Comparison of ENCODE assay signal across 7 mouse cellular contexts in the genomic region with DNA sequence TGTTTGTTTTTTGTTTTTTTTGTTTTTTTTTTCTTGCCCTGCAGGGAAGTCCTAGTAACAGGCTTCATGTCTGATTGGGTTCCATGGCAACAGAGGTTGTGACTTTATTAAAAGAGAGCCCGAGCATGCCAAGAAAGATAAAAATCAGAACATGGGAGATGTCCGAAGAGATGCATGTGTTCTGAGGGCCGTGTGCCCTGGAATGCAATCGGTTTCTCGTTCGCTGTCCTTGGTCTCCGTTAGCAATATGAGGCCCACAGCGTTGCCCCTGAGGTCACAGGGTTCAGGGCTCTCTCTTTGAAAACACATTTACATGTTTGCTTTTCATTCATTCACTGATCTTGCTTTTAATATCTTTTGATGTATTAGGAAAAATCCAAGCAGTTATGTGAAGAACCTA.
DNase-seq lines count a peak whose midpoint lies in the region; ATAC-seq and TF ChIP-seq lines count a peak whose summit lies in the region.

No protein-coding gene starts in this region.

- TF ChIP-seq CTCF in liver, adult 2 months (IDR thresholded peaks at IDR 0.05; ENCODE audit: low read depth, low read length), result no peak
- TF ChIP-seq CTCF in embryonic fibroblast, embryonic 13.5 days (IDR thresholded peaks at IDR 0.05; ENCODE audit: borderline replicate concordance, insufficient read depth, low read length), result no peak

- ATAC-seq in limb, embryonic 14.5 days (ENCODE audit: low FRiP score, low read depth), result no peak
- ATAC-seq in stomach, embryonic 14.5 days (ENCODE audit: insufficient number of reproducible peaks, insufficient read depth, low FRiP score, low read depth), result no peak

- H3K9ac ChIP-seq in liver, adult 2 months (ENCODE audit: low read depth, low read length), result no peak overlapping the region
- peak overlapping the region; percentile 47; the same call in 1 of the 2 replicates for H3K9ac ChIP-seq in limb, embryonic 14.5 days (ENCODE audit: low read depth, low read length, severe bottlenecking)
- no peak overlapping the region for H3K9ac ChIP-seq in stomach, embryonic 14.5 days (replicated peaks; ENCODE audit: low read depth, low read length)

- H3K4me1 ChIP-seq in liver, adult 2 months (ENCODE audit: control insufficient read depth, insufficient read depth, low read length), result peaks cover 23% of the 10 kb centered on the region
- peaks cover 13% of the 10 kb centered on the region for H3K4me1 ChIP-seq in embryonic fibroblast, embryonic 13.5 days (ENCODE audit: control insufficient read depth, insufficient read depth, low read length)
- H3K4me1 ChIP-seq in limb, embryonic 14.5 days (ENCODE audit: control insufficient read depth, insufficient read depth, low read length), result peaks cover 17% of the 10 kb centered on the region
- peaks cover 8% of the 10 kb centered on the region; the same call in 1 of the 2 replicates for H3K4me1 ChIP-seq in stomach, embryonic 14.5 days (ENCODE audit: control insufficient read depth, insufficient read depth, low read length)

- no peaks in the 10 kb centered on the region; the same call in 1 of the 2 replicates for H3K9me3 ChIP-seq in limb, embryonic 14.5 days (ENCODE audit: control insufficient read depth, low read length)
- H3K9me3 ChIP-seq in stomach, embryonic 14.5 days (ENCODE audit: control insufficient read depth, low read depth, low read length), result no peaks in the 10 kb centered on the region

- H3K36me3 ChIP-seq in liver, adult 2 months (ENCODE audit: control insufficient read depth, insufficient read depth, low read length), result no peaks in the 10 kb centered on the region
- no peaks in the 10 kb centered on the region for H3K36me3 ChIP-seq in limb, embryonic 14.5 days (ENCODE audit: control insufficient read depth, insufficient read depth, low read length)
- H3K36me3 ChIP-seq in stomach, embryonic 14.5 days (ENCODE audit: control insufficient read depth, insufficient read depth, low read length), result no peaks in the 10 kb centered on the region

- H3K27ac ChIP-seq in liver, adult 2 months (replicated peaks; ENCODE audit: insufficient read depth, low read depth, low read length), result no peak overlapping the region
- peak overlapping the region; percentile 90 for H3K27ac ChIP-seq in embryonic fibroblast, embryonic 13.5 days (ENCODE audit: insufficient read depth, low read length)
- no peak overlapping the region for H3K27ac ChIP-seq in limb, embryonic 14.5 days (replicated peaks; ENCODE audit: low read depth, low read length)
- H3K27ac ChIP-seq in stomach, embryonic 14.5 days (ENCODE audit: low read length), result peak overlapping the region; percentile 28; the same call in 1 of the 2 replicates

- DNase-seq in liver, adult 2 months (ENCODE audit: extremely low read depth, low read depth, low spot score), result peak; percentile 73
- no peak for DNase-seq in liver
- DNase-seq in limb, embryonic 14.5 days (ENCODE audit: low spot score), result no peak
- no peak for DNase-seq in c-Kit-positive CD71-positive TER-119-positive erythroid progenitor cells, embryonic 14.5 days (ENCODE audit: low spot score)
- DNase-seq in thymus, postnatal 36 days, result no peak

- peaks cover 10% of the 10 kb centered on the region; the same call in 1 of the 2 replicates for H3K79me2 ChIP-seq in liver, adult 2 months (ENCODE audit: control insufficient read depth, insufficient read depth, low read length)

- peak overlapping the region; percentile 49 for H3K4me2 ChIP-seq in limb, embryonic 14.5 days (replicated peaks; ENCODE audit: low read depth, low read length, severe bottlenecking)
- H3K4me2 ChIP-seq in stomach, embryonic 14.5 days (replicated peaks; ENCODE audit: low read depth, low read length), result peak overlapping the region; percentile 46; the same call in 1 of the 2 replicates

- no peak for TF ChIP-seq POLR2A in liver, adult 2 months (IDR thresholded peaks at IDR 0.05; ENCODE audit: extremely low read depth, insufficient read depth, low read length)
- TF ChIP-seq POLR2A in embryonic fibroblast, embryonic 13.5 days (IDR thresholded peaks at IDR 0.05; ENCODE audit: low read depth, low read length), result no peak
- no peak for TF ChIP-seq POLR2A in limb, embryonic 14.5 days (IDR thresholded peaks at IDR 0.05; ENCODE audit: borderline replicate concordance, extremely low read depth, insufficient read depth, insufficient read length)

- 5% methylated on average over 8 of the region's 8 CpGs for WGBS in liver, adult 2 months
- 13% methylated on average over 8 of the region's 8 CpGs for WGBS in limb, embryonic 14.5 days
- WGBS in stomach, embryonic 14.5 days, result 16% methylated on average over 8 of the region's 8 CpGs

- H3K4me3 ChIP-seq in liver, adult 2 months (ENCODE audit: insufficient read depth, low read depth, low read length), result no peak overlapping the region
- H3K4me3 ChIP-seq in embryonic fibroblast, embryonic 13.5 days (ENCODE audit: insufficient read depth, low read length), result peak overlapping the region; percentile 52
- H3K4me3 ChIP-seq in limb, embryonic 14.5 days (replicated peaks; ENCODE audit: low read length), result peak overlapping the region; percentile 28; the same call in 1 of the 2 replicates
- H3K4me3 ChIP-seq in stomach, embryonic 14.5 days (ENCODE audit: low read depth, low read length), result no peak overlapping the region

- H3K27me3 ChIP-seq in liver, adult 2 months (ENCODE audit: control insufficient read depth, insufficient read depth, low read length), result no peaks in the 10 kb centered on the region
- H3K27me3 ChIP-seq in limb, embryonic 14.5 days (ENCODE audit: control insufficient read depth, insufficient read depth, low read length), result no peaks in the 10 kb centered on the region
- H3K27me3 ChIP-seq in stomach, embryonic 14.5 days (ENCODE audit: control insufficient read depth, insufficient read depth, low read length), result no peaks in the 10 kb centered on the region

Comparison
In these comparisons a context has a peak if more than half of its experiments do, and no peak if none do; other contexts are left out.
1. H3K27ac ChIP-seq: peak in embryonic fibroblast, embryonic 13.5 days (single experiment) and stomach, embryonic 14.5 days (single experiment); none in liver, adult 2 months (single experiment) and limb, embryonic 14.5 days (single experiment).
2. H3K4me3 ChIP-seq: peak in embryonic fibroblast, embryonic 13.5 days (single experiment) and limb, embryonic 14.5 days (single experiment); none in liver, adult 2 months (single experiment) and stomach, embryonic 14.5 days (single experiment).